Mouse (Mus musculus) Muller cell, postnatal 12 days (primary cell): ENCODE measurements around the gene Irf5.
A peak's percentile ranks its signal among the peaks of the same experiment; 100 is the strongest.

Experiments used
- DNase-seq: peaks from one replicate; pipeline ENCODE4 v3.0.0-alpha.2; 2015; ENCODE audit errors: inconsistent ontology term

Irf5 gene

GRCm38 (mm10) chr6:29526281-29527251 is at the start of gene Irf5:
Gene Irf5, plus strand, starts transcription at chr6:29526625.
- DNase-seq = peak; percentile 48

GRCm38 (mm10) chr6:29482691-29483090 is 43.7 kb upstream of the Irf5 start:
- DNase-seq = no peak

GRCm38 (mm10) chr6:29484716-29485559 is 41.5 kb upstream of the Irf5 start:
- DNase-seq = peak; percentile 70

DNA sequence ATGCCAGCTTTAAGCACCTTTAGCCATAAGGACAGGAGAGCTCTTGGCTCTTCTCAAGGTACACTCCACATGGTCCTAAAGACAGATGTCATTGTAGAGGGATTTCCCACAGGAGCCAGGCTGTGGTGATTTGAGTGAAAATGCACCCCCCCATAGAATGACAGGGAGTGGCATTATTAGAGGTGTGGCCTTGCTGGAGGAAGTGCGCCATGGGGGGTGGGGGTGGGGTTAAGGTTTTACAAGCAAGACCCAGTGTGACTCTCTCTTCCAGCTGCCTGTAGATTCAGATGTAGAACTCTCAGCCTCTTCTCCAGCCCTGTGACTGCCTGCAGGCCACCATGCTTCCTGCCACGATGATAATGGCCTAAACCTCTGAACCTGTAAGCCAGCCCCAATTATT is 40.5 kb upstream of the Irf5 start:
- DNase-seq = no peak

GRCm38 (mm10) chr6:29494101-29494500 is 32.3 kb upstream of the Irf5 start:
- DNase-seq = no peak

- no peak for DNase-seq
Observed at GRCm38 (mm10) chr6:29496270-29496669, 30.2 kb upstream of the Irf5 start.

DNA sequence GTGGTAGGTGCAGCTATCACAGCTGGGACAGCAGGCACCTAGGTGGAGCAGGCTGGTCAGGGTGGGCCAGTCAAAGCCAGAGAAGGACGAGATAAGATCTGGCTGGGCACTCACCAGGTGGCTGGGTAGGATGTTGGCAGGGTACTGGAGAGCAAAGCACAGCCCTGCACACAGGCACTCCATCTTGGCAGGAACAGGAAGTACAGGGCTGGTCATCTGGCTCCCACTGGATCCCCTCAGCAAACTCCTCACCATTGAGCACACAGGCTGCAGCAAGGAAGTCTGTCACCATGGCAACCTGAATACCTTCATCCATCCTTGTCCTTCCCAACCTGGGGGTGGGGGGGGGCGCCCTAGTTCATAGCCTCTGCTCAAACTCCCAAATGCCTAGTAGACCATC is 28.6 kb upstream of the Irf5 start:
- no peak for DNase-seq

DNA sequence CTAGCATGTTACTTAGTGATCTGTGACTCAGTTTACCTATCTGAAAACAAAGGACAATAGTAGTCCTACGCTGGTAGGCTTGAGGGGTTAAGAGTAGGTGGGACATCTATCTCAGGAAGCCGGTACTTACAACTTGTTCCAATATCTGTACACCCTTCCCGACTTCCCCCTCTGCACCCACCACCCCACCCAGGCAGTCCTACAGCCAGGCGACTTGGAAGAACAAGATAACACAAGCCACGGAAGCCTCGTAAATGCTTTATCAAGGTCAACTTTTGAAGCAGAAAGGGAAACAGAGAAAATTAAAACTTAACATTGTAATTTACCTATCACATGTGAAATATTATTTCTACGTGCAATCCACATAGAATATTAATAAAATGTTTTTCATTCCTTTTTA is 26.2 kb upstream of the Irf5 start:
- no peak for DNase-seq

DNA sequence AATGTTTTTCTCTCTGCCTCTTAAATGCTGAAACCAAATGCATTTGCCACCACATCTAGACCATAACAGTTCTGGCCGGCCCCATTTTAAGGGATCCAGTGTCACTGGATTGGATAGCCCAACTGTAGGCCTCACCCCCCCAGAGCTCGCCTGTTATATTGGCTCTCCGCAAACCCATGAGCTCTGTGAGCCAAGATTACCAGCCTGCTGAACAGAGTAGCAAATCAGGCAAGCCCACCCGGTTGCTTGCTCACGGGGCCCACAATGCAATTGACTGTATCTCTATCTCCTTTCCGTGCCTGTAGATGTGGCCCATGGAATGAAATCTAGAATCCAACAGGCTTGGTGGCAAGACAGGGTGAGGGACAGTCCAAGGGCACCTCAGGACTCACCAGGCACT is 25.6 kb upstream of the Irf5 start:
- no peak for DNase-seq

DNA sequence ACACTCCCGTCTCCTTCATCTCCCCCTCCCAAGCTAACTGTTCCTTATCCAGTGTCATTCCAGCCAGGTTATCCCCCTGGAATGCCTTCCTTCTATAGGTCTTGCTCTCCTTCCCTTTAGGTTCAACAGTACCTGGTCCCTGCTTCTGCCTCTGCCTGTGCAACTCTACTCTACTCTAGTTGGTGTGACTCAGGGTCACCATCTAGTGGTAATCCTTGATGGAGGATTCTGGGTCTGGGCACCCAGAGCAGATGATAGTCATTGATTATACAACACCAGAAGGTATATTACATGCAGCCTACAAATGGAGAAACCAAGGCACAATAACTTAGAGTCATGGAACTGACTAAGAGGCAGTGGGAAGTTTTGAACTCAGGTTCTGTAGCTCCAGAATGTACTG is 24.8 kb upstream of the Irf5 start:
- no peak for DNase-seq

DNA sequence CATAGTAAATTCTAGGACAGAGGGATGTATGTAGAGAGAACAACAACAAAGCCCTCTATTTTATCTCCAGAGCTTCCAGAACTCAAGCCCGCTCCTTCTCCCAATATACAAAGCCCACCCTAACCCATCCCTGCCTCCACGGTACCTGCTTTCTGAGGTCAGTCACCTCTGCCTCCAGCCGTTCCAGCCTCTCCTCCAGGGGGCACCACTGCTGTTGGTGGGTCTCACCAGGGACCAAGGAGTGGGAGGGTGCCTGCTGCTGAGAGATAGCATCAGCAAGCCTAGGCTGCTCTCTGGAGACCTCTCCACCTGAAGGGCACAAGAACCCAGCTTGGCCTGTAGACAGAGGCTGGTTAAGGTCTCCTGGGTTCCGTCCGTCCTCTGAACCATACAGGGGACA is 20.9 kb upstream of the Irf5 start:
- DNase-seq = no peak

- no peak for DNase-seq
Observed at GRCm38 (mm10) chr6:29506834-29507233, 19.6 kb upstream of the Irf5 start.

DNA sequence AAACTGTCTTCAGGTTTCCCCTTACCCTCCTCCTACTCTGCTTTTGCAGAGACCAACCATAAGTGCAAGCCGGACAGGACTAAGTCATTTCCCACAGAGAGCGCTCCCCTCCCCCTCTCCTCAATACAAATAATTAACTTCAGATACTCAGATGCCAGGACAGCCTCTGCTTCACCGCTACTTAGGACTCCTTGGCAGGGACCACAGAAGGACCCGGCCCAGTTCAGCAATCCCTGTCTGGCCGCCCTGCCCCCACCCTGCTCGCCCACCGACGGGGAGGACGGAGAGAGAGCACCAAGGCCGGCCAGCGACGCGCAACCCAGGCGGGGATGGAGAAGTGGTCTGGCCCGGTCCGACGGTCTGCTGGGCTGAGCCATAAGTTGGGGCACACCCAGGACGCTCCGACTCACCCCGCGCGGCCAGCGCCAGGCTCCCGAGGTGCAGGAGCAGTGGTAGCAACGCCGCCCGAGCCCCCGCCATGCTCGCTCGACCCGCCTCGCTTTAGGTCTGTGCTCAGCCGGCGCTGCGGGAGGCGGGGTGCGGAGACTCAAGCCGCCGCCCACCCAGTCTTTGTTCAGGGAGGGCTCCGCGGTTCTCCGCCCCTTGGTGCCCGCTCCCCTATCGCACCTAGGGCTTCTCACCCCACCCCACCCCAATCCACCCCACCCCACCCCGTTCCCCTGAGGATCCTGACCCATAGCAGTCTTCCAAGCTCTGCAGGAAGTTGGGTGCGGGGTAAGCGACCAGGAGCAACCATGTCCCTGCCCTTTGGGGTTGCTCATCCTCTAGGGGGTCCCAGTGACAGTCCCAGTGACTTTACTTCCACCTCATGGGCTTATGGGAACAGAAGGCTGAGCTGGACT is 18.7 kb upstream of the Irf5 start, which contains the start of gene Kcp:
TSS of gene Kcp (minus strand) at position 506 of the 863 bp plus-strand sequence.
- DNase-seq = peak; percentile 28

GRCm38 (mm10) chr6:29509086-29509485 is 17.3 kb upstream of the Irf5 start:
- no peak for DNase-seq

- peak; percentile 24 for DNase-seq
Observed at GRCm38 (mm10) chr6:29513284-29513683, 13.1 kb upstream of the Irf5 start.

DNA sequence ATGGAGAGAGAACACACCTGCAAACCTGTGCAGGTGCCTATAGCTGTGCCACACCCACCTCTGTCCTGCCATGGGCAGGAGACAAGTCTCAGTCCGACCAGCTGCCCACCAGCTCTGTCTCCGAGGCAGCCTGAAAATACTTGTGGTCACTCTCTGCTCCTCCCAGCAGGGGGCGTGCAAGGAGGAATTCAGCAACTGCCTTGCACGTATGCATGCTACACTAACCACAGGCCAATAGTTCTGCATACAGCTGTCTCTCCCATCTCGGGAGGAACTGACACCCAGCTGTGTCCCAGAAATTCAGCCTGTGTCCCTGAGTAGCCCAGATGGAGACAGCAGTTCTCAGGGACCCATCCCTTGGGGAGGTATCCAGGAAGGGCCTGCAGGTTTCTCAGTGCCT is 9.3 kb upstream of the Irf5 start:
- DNase-seq = peak; percentile 61

GRCm38 (mm10) chr6:29522626-29523300 is 3.7 kb upstream of the Irf5 start:
- DNase-seq = no peak

- no peak for DNase-seq
Observed at GRCm38 (mm10) chr6:29523301-29524033, 3.0 kb upstream of the Irf5 start.

DNA sequence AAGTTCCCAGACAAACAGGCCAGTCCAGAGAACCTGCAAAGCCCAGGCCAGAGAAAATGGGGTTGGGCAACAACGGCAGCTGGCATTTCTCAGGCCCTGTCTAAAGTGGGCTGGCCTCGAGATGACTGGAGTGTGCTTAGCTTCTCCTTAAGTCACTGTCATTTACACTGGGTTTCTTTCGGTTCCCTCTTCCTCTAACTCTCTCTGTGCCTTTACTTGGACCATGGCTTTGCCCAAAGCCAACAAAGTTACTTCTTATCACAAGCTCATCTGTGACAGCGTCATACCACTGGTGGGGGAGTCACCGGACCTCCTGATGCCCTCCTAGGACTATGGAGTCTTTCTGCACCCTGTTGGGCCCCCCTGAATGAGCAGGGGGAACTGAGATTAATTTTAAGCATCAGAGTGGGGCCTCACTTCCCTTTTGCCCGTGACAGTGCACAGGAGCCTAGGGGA is 2.4 kb upstream of the Irf5 start:
- DNase-seq = no peak

- DNase-seq = no peak
Observed at GRCm38 (mm10) chr6:29525256-29525655, 1.2 kb upstream of the Irf5 start.
